ENCODE assay signal across 8 mouse cellular contexts in genomic region chr13:34343719-34344375, GRCm38 (mm10). TPM values are rescaled to one million over a fixed set of nuclear protein-coding genes. Genes with fewer than 3 reads are reported as not detected.
DNase-seq lines count a peak whose midpoint lies in the region; ATAC-seq and TF ChIP-seq lines count a peak whose summit lies in the region.

No protein-coding gene starts in this region.

- peak overlapping the region; percentile 87 for H3K4me3 ChIP-seq in forebrain, embryonic 11.5 days (ENCODE audit: low read depth, low read length)
- peak overlapping the region; percentile 62 for H3K4me3 ChIP-seq in intestine, embryonic 14.5 days (ENCODE audit: low read depth, low read length)
- peak overlapping the region; percentile 75 for H3K4me3 ChIP-seq in limb, embryonic 14.5 days (replicated peaks; ENCODE audit: low read length)
- peak overlapping the region; percentile 90 for H3K4me3 ChIP-seq in midbrain, postnatal 0 days (ENCODE audit: low read depth, low read length)

- ATAC-seq in forebrain, embryonic 11.5 days (replicated peaks; ENCODE audit: low FRiP score): peak; percentile 37
- ATAC-seq in intestine, embryonic 14.5 days (replicated peaks; ENCODE audit: low FRiP score, low TSS enrichment, low read depth): 0 out of 2 replicates have a peak, but pooled peaks have one; percentile 4
- no peak for ATAC-seq in limb, embryonic 14.5 days (ENCODE audit: low FRiP score, low read depth)
- peak; percentile 18 for ATAC-seq in midbrain, postnatal 0 days (ENCODE audit: low FRiP score)
- ATAC-seq in CD4-positive, CD25-positive, alpha-beta regulatory T cell, adult 4 months: no peak

- no peak for TF ChIP-seq CTCF in midbrain, postnatal 0 days (IDR thresholded peaks at IDR 0.05)

- H3K4me2 ChIP-seq in forebrain, embryonic 11.5 days (ENCODE audit: low read depth, low read length, severe bottlenecking): peak overlapping the region; percentile 95
- H3K4me2 ChIP-seq in intestine, embryonic 14.5 days (ENCODE audit: low read length): peak overlapping the region; percentile 98
- peak overlapping the region; percentile 96 for H3K4me2 ChIP-seq in limb, embryonic 14.5 days (replicated peaks; ENCODE audit: low read depth, low read length, severe bottlenecking)
- peak overlapping the region; percentile 91 for H3K4me2 ChIP-seq in midbrain, postnatal 0 days (ENCODE audit: low read depth, low read length, poor library complexity, severe bottlenecking)

- H3K27ac ChIP-seq in forebrain, embryonic 11.5 days (ENCODE audit: low read depth, low read length): no peak overlapping the region
- no peak overlapping the region for H3K27ac ChIP-seq in intestine, embryonic 14.5 days (ENCODE audit: low read depth)
- H3K27ac ChIP-seq in limb, embryonic 14.5 days (replicated peaks; ENCODE audit: low read depth, low read length): no peak overlapping the region
- peak overlapping the region; percentile 91 for H3K27ac ChIP-seq in midbrain, postnatal 0 days (ENCODE audit: low read depth, low read length)

- peaks cover 17% of the 10 kb centered on the region for H3K4me1 ChIP-seq in forebrain, embryonic 11.5 days (replicated peaks; ENCODE audit: control insufficient read depth, insufficient read depth, low read length)
- peaks cover 8% of the 10 kb centered on the region; the same call in 1 of the 2 replicates for H3K4me1 ChIP-seq in intestine, embryonic 14.5 days (replicated peaks; ENCODE audit: control insufficient read depth, insufficient read depth, low read length)
- peaks cover 12% of the 10 kb centered on the region for H3K4me1 ChIP-seq in limb, embryonic 14.5 days (ENCODE audit: control insufficient read depth, insufficient read depth, low read length)
- H3K4me1 ChIP-seq in midbrain, postnatal 0 days (ENCODE audit: insufficient read depth, low read length): peaks cover 14% of the 10 kb centered on the region

- peak overlapping the region; percentile 93 for H3K9ac ChIP-seq in forebrain, embryonic 11.5 days (ENCODE audit: low read length)
- peak overlapping the region; percentile 67 for H3K9ac ChIP-seq in intestine, embryonic 14.5 days (ENCODE audit: low read length)
- peak overlapping the region; percentile 81 for H3K9ac ChIP-seq in limb, embryonic 14.5 days (ENCODE audit: low read depth, low read length, severe bottlenecking)
- H3K9ac ChIP-seq in midbrain, postnatal 0 days (replicated peaks; ENCODE audit: low read length, poor library complexity, severe bottlenecking): peak overlapping the region; percentile 90

- no peak for TF ChIP-seq POLR2A in limb, embryonic 14.5 days (IDR thresholded peaks at IDR 0.05; ENCODE audit: borderline replicate concordance, extremely low read depth, insufficient read depth, insufficient read length)

- H3K27me3 ChIP-seq in forebrain, embryonic 11.5 days (ENCODE audit: control insufficient read depth, insufficient read depth, low read length): peaks cover 2% of the 10 kb centered on the region; the same call in 1 of the 2 replicates
- H3K27me3 ChIP-seq in intestine, embryonic 14.5 days (replicated peaks; ENCODE audit: control insufficient read depth, insufficient read depth, low read length): peaks cover 46% of the 10 kb centered on the region
- H3K27me3 ChIP-seq in limb, embryonic 14.5 days (ENCODE audit: control insufficient read depth, insufficient read depth, low read length): peaks cover 18% of the 10 kb centered on the region; the same call in 1 of the 2 replicates
- H3K27me3 ChIP-seq in midbrain, postnatal 0 days (ENCODE audit: insufficient read depth, low read length): no peaks in the 10 kb centered on the region

- H3K9me3 ChIP-seq in forebrain, embryonic 11.5 days (ENCODE audit: control insufficient read depth, low read length): no peaks in the 10 kb centered on the region
- H3K9me3 ChIP-seq in intestine, embryonic 14.5 days (ENCODE audit: control insufficient read depth, low read length): no peaks in the 10 kb centered on the region
- no peaks in the 10 kb centered on the region for H3K9me3 ChIP-seq in limb, embryonic 14.5 days (ENCODE audit: control insufficient read depth, low read length)
- H3K9me3 ChIP-seq in midbrain, postnatal 0 days (ENCODE audit: low read length): no peaks in the 10 kb centered on the region

- DNase-seq in kidney, adult 18-20 months: peak; percentile 35
- no peak for DNase-seq in kidney, adult 11 months
- peak; percentile 53 for DNase-seq in c-Kit-negative CD71-positive TER-119-positive erythroid progenitor cells, embryonic 14.5 days (ENCODE audit: low read depth, low spot score)
- DNase-seq in forebrain, embryonic 11.5 days (ENCODE audit: low spot score): peak; percentile 72
- DNase-seq in intestine, embryonic 14.5 days (ENCODE audit: low spot score): peak; percentile 77
- DNase-seq in limb, embryonic 14.5 days (ENCODE audit: low spot score): peak; percentile 11
- peak; percentile 38 for DNase-seq in midbrain, postnatal 0 days (ENCODE audit: low spot score)

- no peaks in the 10 kb centered on the region for H3K36me3 ChIP-seq in forebrain, embryonic 11.5 days (ENCODE audit: control insufficient read depth, insufficient read depth, low read length)
- no peaks in the 10 kb centered on the region for H3K36me3 ChIP-seq in intestine, embryonic 14.5 days (ENCODE audit: control insufficient read depth, insufficient read depth, low read length)
- no peaks in the 10 kb centered on the region for H3K36me3 ChIP-seq in limb, embryonic 14.5 days (ENCODE audit: control insufficient read depth, insufficient read depth, low read length)
- H3K36me3 ChIP-seq in midbrain, postnatal 0 days (ENCODE audit: insufficient read depth, low read length): no peaks in the 10 kb centered on the region

- under 1% methylated on average over 31 of the region's 31 CpGs for WGBS in forebrain, embryonic 11.5 days
- whole genome bisulfite sequencing in intestine, embryonic 14.5 days: 1% methylated on average over 31 of the region's 31 CpGs
- WGBS in limb, embryonic 14.5 days: under 1% methylated on average over 31 of the region's 31 CpGs
- WGBS in midbrain, postnatal 0 days: under 1% methylated on average over 29 of the region's 31 CpGs

RNA-seq across cellular contexts. Expression of gene Slc22a23, which starts 1.1 kb away (rescaled TPM):
- polyA plus RNA-seq in forebrain, embryonic 11.5 days (2014; fragmentation: Nextera tagmentation; extraction: Ambion mirVana): 16.9 and 18.5 TPM in 2 replicates
- 3.2 and 4.0 TPM in 2 replicates for polyA plus RNA-seq in intestine, embryonic 14.5 days (2014; fragmentation: Nextera tagmentation; extraction: Ambion mirVana)
- 16.6 and 22.5 TPM in 2 replicates for polyA plus RNA-seq in limb, embryonic 14.5 days (2012; rRNA removed)
- 6.4 and 8.5 TPM in 2 replicates for polyA plus RNA-seq in limb, embryonic 14.5 days (2014; fragmentation: Nextera tagmentation; extraction: Ambion mirVana)
- 145 TPM in 2 replicates for total RNA-seq in midbrain, postnatal 0 days (2014; rRNA removed)
- 13.2 and 14.9 TPM in 2 replicates for polyA plus RNA-seq in midbrain, postnatal 0 days (2015; fragmentation: Nextera tagmentation; extraction: Ambion mirVana)
- under 1 TPM; 0.32 to 0.46 TPM for polyA plus RNA-seq in CD4-positive, CD25-positive, alpha-beta regulatory T cell, adult 4 months (2017; shearing (Covaris generic))

Comparison
In these comparisons a context has a peak if more than half of its experiments do, and no peak if none do; other contexts are left out.
1. ATAC-seq: peak in forebrain, embryonic 11.5 days (single experiment), intestine, embryonic 14.5 days (single experiment) and midbrain, postnatal 0 days (single experiment); none in limb, embryonic 14.5 days (single experiment) and CD4-positive, CD25-positive, alpha-beta regulatory T cell, adult 4 months (single experiment).
2. Peak in every context shown above with its lines, with median percentiles within 50 percentile points of each other: H3K4me2 ChIP-seq, H3K4me3 ChIP-seq and H3K9ac ChIP-seq.